Mouse (Mus musculus): ENCODE data around the gene Ank3.
A peak's percentile ranks its signal among the peaks of the same experiment; 100 is the strongest.

Ank3 gene

DNA sequence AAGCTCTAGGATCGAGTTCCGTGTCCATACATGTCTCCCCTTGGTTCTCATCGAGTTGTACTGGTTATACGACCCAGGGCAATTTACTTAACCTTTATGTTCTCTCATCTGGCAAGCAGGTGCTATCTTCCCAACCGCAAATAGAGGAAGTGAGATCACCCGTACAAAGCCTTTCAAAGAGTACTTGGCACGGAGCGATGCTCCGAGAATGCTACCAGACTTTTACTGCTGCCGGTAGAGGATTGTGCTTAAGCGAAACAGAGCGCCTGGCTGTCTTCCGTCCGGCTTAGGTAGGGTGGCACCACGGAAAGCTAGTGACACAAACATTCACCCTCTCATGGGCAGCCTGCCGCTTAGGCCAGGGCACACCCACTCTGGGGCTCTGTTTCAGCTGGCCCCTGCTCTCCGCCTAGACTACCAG, 641.3 kb downstream of the Ank3 start:
- H3K9me3 ChIP-seq (ENCODE audit: low read length) = peaks cover 5% of the 10 kb centered on the region; the same call in 1 of the 2 replicates
- no peak overlapping the region for H3K4me3 ChIP-seq (replicated peaks; ENCODE audit: low read length)
- no peaks in the 10 kb centered on the region for H3K4me1 ChIP-seq (replicated peaks; ENCODE audit: low read depth, low read length)
- TF ChIP-seq NANOG (IDR thresholded peaks at IDR 0.05; ENCODE audit: borderline replicate concordance, low read length) = no peak
- no peak for TF ChIP-seq CTCF (conservative IDR thresholded peaks at IDR 0.05; ENCODE audit: low read length)
- no peak for TF ChIP-seq POU5F1 (IDR thresholded peaks at IDR 0.05; ENCODE audit: borderline replicate concordance, low read length)
- H3K27me3 ChIP-seq (ENCODE audit: insufficient read depth, low read length) = no peaks in the 10 kb centered on the region
- no peaks in the 10 kb centered on the region for H3K36me3 ChIP-seq (ENCODE audit: insufficient read depth, low read length)

DNA sequence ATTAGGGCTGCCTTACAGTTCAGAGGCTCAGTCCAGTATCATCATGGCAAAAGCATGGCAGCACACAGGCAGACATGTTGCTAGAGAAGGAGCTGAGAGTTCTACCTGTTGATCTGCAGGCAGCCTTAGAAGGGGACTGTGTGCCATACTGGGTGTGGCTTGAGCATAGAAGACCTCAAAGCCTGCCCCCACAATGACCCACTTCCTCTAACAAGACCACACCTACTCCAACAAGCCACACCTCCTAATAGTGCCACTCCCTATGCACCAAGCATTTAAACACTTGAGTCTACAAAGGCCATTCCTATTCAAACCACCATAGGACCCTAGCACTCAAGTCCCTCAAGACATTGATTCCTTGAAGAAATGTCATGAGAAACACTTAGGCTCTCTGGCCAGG, 643.0 kb downstream of the Ank3 start:
- no peaks in the 10 kb centered on the region for H3K4me1 ChIP-seq (replicated peaks; ENCODE audit: low read depth, low read length)
- TF ChIP-seq POU5F1 (IDR thresholded peaks at IDR 0.05; ENCODE audit: borderline replicate concordance, low read length) = no peak
- TF ChIP-seq CTCF (conservative IDR thresholded peaks at IDR 0.05; ENCODE audit: low read length) = no peak
- TF ChIP-seq NANOG (IDR thresholded peaks at IDR 0.05; ENCODE audit: borderline replicate concordance, low read length) = no peak
- no peaks in the 10 kb centered on the region for H3K27me3 ChIP-seq (ENCODE audit: insufficient read depth, low read length)
- peaks cover 5% of the 10 kb centered on the region; the same call in 1 of the 2 replicates for H3K9me3 ChIP-seq (ENCODE audit: low read length)
- no peak overlapping the region for H3K4me3 ChIP-seq (replicated peaks; ENCODE audit: low read length)
- H3K36me3 ChIP-seq (ENCODE audit: insufficient read depth, low read length) = no peaks in the 10 kb centered on the region

DNA sequence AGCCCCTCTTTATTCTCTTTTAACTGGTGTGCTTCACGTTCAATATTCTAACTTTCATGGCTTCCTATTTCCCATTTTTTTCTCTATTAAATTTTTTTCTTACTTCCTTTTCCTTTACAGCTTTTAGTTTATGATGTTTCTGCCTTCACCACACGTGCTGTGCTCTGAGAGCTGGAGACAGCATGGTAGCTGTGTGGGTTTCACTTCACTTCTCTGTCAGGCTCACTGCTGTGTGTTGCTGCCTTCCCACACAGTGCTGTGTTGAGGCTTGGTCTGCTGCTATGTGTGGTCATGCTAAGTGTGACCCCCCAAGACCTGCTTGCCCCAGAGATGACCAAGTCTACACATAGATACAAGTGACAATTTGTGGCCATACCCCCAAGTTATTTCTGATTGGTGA, 647.1 kb downstream of the Ank3 start:
- H3K27me3 ChIP-seq (ENCODE audit: insufficient read depth, low read length) = no peaks in the 10 kb centered on the region
- peaks cover 5% of the 10 kb centered on the region; the same call in 1 of the 2 replicates for H3K9me3 ChIP-seq (ENCODE audit: low read length)
- H3K4me3 ChIP-seq (replicated peaks; ENCODE audit: low read length) = no peak overlapping the region
- no peaks in the 10 kb centered on the region for H3K4me1 ChIP-seq (replicated peaks; ENCODE audit: low read depth, low read length)
- no peak for TF ChIP-seq NANOG (IDR thresholded peaks at IDR 0.05; ENCODE audit: borderline replicate concordance, low read length)
- TF ChIP-seq CTCF (conservative IDR thresholded peaks at IDR 0.05; ENCODE audit: low read length) = no peak
- TF ChIP-seq POU5F1 (IDR thresholded peaks at IDR 0.05; ENCODE audit: borderline replicate concordance, low read length) = no peak
- no peaks in the 10 kb centered on the region for H3K36me3 ChIP-seq (ENCODE audit: insufficient read depth, low read length)

DNA sequence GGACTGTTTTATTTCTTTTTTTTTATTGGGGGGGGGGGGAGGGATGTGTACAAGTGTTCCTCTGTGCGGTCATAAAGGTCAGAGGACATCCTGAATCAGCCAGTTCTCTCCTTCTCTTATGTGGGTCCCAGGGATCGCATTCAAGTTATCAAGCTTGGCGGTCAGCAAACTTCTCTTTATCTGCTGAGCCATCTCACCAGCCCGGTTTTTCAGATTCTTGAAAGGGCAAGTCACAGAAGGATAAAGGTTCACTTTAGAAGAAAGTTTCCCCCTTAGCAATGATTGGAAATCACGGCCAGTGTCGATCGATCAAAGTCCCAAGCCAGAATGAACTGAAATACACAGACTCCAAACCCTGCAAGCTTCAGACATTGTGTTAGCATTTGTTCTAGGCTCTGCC, 651.2 kb downstream of the Ank3 start:
- TF ChIP-seq CTCF (conservative IDR thresholded peaks at IDR 0.05; ENCODE audit: low read length) (no peak), POU5F1 (IDR thresholded peaks at IDR 0.05; ENCODE audit: borderline replicate concordance, low read length) (no peak), NANOG (IDR thresholded peaks at IDR 0.05; ENCODE audit: borderline replicate concordance, low read length) (no peak)
- Histone ChIP-seq H3K27me3 (ENCODE audit: insufficient read depth, low read length) (no peaks in the 10 kb centered on the region), H3K4me3 (replicated peaks; ENCODE audit: low read length) (no peak overlapping the region), H3K4me1 (replicated peaks; ENCODE audit: low read depth, low read length) (no peaks in the 10 kb centered on the region), H3K36me3 (ENCODE audit: insufficient read depth, low read length) (no peaks in the 10 kb centered on the region), H3K9me3 (ENCODE audit: low read length) (peaks cover 11% of the 10 kb centered on the region)

DNA sequence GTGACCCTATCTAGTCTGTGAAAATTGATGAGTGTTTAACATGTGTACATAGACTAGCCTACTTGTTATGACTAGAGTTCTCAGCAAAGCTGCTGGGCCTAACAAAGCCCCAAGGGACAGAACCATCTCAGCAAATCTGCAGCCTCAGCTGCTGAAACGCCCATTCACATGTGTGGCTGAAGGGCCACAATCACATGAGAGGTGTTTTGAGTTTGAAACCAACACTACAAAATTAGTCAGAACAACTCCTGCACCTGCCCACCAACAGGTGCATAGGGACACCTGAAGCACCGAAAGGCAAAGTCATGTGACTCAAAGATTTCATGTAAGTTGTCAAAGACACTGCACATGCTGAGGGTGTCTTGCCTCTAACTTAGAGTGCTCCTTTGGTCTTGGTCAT, 656.7 kb downstream of the Ank3 start:
- Histone ChIP-seq H3K4me1 (replicated peaks; ENCODE audit: low read depth, low read length) (peaks cover 8% of the 10 kb centered on the region), H3K9me3 (ENCODE audit: low read length) (peaks cover 11% of the 10 kb centered on the region), H3K27me3 (ENCODE audit: insufficient read depth, low read length) (peaks cover 18% of the 10 kb centered on the region), H3K4me3 (replicated peaks; ENCODE audit: low read length) (no peak overlapping the region), H3K36me3 (ENCODE audit: insufficient read depth, low read length) (no peaks in the 10 kb centered on the region)
- TF ChIP-seq POU5F1 (IDR thresholded peaks at IDR 0.05; ENCODE audit: borderline replicate concordance, low read length) (no peak), NANOG (IDR thresholded peaks at IDR 0.05; ENCODE audit: borderline replicate concordance, low read length) (no peak), CTCF (conservative IDR thresholded peaks at IDR 0.05; ENCODE audit: low read length) (no peak)

DNA sequence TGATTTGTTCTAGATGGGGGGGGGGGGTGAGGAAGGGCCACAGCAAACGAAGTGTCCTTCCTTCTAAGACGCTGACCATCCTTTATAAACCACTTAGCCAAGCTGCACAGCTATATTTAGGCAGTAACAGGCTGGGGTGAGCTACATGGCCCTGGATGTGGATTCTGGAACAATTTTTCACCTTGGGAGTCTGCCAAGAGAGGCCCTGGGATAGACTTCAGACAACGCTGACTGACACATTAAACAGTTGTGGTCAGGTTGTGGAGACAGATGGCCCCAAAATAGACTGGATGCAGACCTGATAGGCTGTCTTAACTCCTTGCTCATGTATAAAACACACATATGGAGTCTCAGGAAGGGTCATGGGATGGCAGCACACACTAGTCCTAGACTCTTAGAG, 658.5 kb downstream of the Ank3 start:
- no peak for TF ChIP-seq POU5F1 (IDR thresholded peaks at IDR 0.05; ENCODE audit: borderline replicate concordance, low read length)
- TF ChIP-seq CTCF (conservative IDR thresholded peaks at IDR 0.05; ENCODE audit: low read length) = no peak
- no peak for TF ChIP-seq NANOG (IDR thresholded peaks at IDR 0.05; ENCODE audit: borderline replicate concordance, low read length)

DNA sequence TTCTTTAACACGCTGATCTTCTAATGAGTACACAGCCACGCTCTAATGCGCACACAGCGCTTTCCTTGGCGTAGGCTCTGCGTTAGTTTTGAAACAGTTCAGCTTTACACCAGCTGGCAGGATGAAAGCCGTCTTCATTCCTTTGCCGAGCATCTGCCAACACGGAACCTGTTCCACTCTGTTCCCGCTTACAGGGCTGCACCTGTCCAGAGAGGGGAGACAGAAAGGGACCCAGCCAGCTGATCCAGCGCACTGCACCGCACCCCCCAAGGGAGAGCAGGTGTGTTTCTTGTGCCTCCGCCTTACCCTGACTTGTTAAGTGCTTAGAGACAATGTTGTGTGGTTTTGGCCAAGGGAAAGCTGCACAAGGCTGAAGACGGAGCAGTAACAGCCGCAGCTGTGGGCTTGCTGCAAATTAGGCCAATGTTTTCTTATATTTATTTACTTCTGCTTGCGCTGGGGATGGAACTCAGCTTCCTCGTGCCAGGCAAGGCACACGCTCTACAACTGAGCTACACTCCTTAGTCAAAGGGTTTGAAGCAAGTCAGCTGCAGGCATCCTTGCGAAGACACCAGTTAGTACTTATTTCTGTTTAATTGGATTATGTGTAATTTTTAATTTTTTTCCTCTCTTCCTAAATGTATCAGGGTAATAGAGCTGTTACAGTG, 661.6 kb downstream of the Ank3 start:
- Histone ChIP-seq H3K4me1 (replicated peaks; ENCODE audit: low read depth, low read length) (peaks cover 21% of the 10 kb centered on the region), H3K9me3 (ENCODE audit: low read length) (no peaks in the 10 kb centered on the region), H3K4me3 (replicated peaks; ENCODE audit: low read length) (peak overlapping the region; percentile 27; the same call in 1 of the 2 replicates), H3K27me3 (ENCODE audit: insufficient read depth, low read length) (peaks cover 23% of the 10 kb centered on the region), H3K36me3 (ENCODE audit: insufficient read depth, low read length) (no peaks in the 10 kb centered on the region)
- TF ChIP-seq POU5F1 (IDR thresholded peaks at IDR 0.05; ENCODE audit: borderline replicate concordance, low read length) = no peak
- no peak for TF ChIP-seq CTCF (conservative IDR thresholded peaks at IDR 0.05; ENCODE audit: low read length)
- no peak for TF ChIP-seq NANOG (IDR thresholded peaks at IDR 0.05; ENCODE audit: borderline replicate concordance, low read length)

More for the DNA sequence above, 658.5 kb downstream of the Ank3 start:
- Histone ChIP-seq H3K4me1 (replicated peaks; ENCODE audit: low read depth, low read length) (peaks cover 17% of the 10 kb centered on the region), H3K4me3 (replicated peaks; ENCODE audit: low read length) (no peak overlapping the region), H3K9me3 (ENCODE audit: low read length) (peaks cover 11% of the 10 kb centered on the region), H3K36me3 (ENCODE audit: insufficient read depth, low read length) (no peaks in the 10 kb centered on the region), H3K27me3 (ENCODE audit: insufficient read depth, low read length) (peaks cover 23% of the 10 kb centered on the region)

DNA sequence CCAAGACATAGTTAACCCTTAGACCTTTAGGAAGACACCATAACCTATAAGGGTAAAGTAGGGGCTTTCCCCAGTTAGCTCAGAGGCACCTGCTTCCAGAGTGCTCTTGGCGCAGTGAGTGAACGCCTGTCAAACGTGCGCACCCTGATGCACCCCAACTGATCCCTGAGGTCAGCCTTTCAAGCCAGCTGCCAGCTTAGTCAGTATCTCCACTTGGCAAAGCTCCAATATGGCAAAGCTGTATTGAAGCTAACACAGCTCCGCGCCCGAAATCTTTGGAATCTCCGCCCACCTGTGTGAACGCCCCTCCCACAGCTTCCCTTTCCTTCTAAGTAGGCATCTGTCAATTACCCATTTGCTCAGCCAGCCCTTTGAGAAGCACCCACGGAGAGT, 662.1 kb downstream of the Ank3 start:
- no peaks in the 10 kb centered on the region for H3K36me3 ChIP-seq (ENCODE audit: insufficient read depth, low read length)
- TF ChIP-seq NANOG (IDR thresholded peaks at IDR 0.05; ENCODE audit: borderline replicate concordance, low read length) (no peak), CTCF (conservative IDR thresholded peaks at IDR 0.05; ENCODE audit: low read length) (no peak), POU5F1 (IDR thresholded peaks at IDR 0.05; ENCODE audit: borderline replicate concordance, low read length) (no peak)
- H3K4me1 ChIP-seq (replicated peaks; ENCODE audit: low read depth, low read length) = peaks cover 21% of the 10 kb centered on the region
- peaks cover 23% of the 10 kb centered on the region for H3K27me3 ChIP-seq (ENCODE audit: insufficient read depth, low read length)
- no peaks in the 10 kb centered on the region for H3K9me3 ChIP-seq (ENCODE audit: low read length)
- H3K4me3 ChIP-seq (replicated peaks; ENCODE audit: low read length) = 0 out of 2 replicates have a peak overlapping the region, but pooled peaks have one; percentile 13

All from E14TG2a.4 (cell line).